Mouse (Mus musculus) neural tube, embryonic 11.5 days (tissue): ENCODE measurements around the gene Fbxo4. TPM values are rescaled to one million over a fixed set of nuclear protein-coding genes. Genes with fewer than 3 reads are reported as not detected.

ENCODE experiments used
- ATAC-seq: fragments of 200-750 bp; cut with Nextera tagmentation; 2 replicates; pipeline ENCODE4 v1.8.0; 2017; ENCODE audit warnings: moderate number of reproducible peaks, mild to moderate bottlenecking, moderate TSS enrichment, moderate library complexity; ENCODE audit not compliant: insufficient read depth, low FRiP score, low TSS enrichment
- DNase-seq: peaks from one replicate; pipeline ENCODE4 v3.0.0-alpha.2; 2015; ENCODE audit warnings: low spot score
- H3K27ac ChIP-seq: fragments of 300-500 bp; sonication (generic); 2 replicates; pipeline ENCODE4 v1.5.1; 2014; ENCODE audit warnings: low read depth, mild to moderate bottlenecking, low read length
- H3K27me3 ChIP-seq: fragments of 300-500 bp; sonication (generic); 2 replicates; pipeline ENCODE4 v1.6.1; 2014; ENCODE audit warnings: mild to moderate bottlenecking, low read length, mixed read lengths; ENCODE audit not compliant: control insufficient read depth, insufficient read depth
- H3K36me3 ChIP-seq: fragments of 300-500 bp; sonication (generic); 2 replicates; pipeline ENCODE4 v1.6.1; 2014; ENCODE audit warnings: mild to moderate bottlenecking, low read length, moderate library complexity, mixed read lengths; ENCODE audit not compliant: control insufficient read depth, insufficient read depth
- H3K4me1 ChIP-seq: fragments of 300-500 bp; sonication (generic); 2 replicates; pipeline ENCODE4 v1.6.1; 2014; ENCODE audit warnings: low read length, mixed read lengths; ENCODE audit not compliant: control insufficient read depth, insufficient read depth
- H3K4me2 ChIP-seq: fragments of 300-500 bp; sonication (generic); 2 replicates; pipeline ENCODE4 v1.6.1; 2014; ENCODE audit warnings: low read depth, mild to moderate bottlenecking, moderate library complexity
- H3K4me3 ChIP-seq: fragments of 300-500 bp; sonication (generic); 2 replicates; pipeline ENCODE4 v1.5.1; 2014; ENCODE audit warnings: low read depth, low read length
- H3K9ac ChIP-seq: fragments of 300-500 bp; sonication (generic); 2 replicates; pipeline ENCODE4 v1.6.1; 2014; ENCODE audit warnings: mild to moderate bottlenecking, low read length
- H3K9me3 ChIP-seq: fragments of 300-500 bp; sonication (generic); 2 replicates; pipeline ENCODE4 v1.6.1; 2016; ENCODE audit warnings: low read length; ENCODE audit not compliant: control insufficient read depth
- WGBS: fragments of 180-500 bp; shearing (Covaris S2); extraction: QIAGEN DNeasy Blood & Tissue Kit; methylation state at CpG from one replicate; pipeline ENCODE4 v1.1.7; 2014; 5-methylcytosine and 5-hydroxymethylcytosine counted together
- polyA plus RNA-seq: library from polyadenylated mRNA; unstranded; fragments of >200 nt; fragmentation: Nextera tagmentation; extraction: Ambion mirVana; gene quantifications from 2 replicates; pipeline ENCODE4 v1.2.1, GENCODE M21; 2014

The Fbxo4 gene
- polyA plus RNA-seq, result 4.8 and 4.9 TPM in 2 replicates

DNA sequence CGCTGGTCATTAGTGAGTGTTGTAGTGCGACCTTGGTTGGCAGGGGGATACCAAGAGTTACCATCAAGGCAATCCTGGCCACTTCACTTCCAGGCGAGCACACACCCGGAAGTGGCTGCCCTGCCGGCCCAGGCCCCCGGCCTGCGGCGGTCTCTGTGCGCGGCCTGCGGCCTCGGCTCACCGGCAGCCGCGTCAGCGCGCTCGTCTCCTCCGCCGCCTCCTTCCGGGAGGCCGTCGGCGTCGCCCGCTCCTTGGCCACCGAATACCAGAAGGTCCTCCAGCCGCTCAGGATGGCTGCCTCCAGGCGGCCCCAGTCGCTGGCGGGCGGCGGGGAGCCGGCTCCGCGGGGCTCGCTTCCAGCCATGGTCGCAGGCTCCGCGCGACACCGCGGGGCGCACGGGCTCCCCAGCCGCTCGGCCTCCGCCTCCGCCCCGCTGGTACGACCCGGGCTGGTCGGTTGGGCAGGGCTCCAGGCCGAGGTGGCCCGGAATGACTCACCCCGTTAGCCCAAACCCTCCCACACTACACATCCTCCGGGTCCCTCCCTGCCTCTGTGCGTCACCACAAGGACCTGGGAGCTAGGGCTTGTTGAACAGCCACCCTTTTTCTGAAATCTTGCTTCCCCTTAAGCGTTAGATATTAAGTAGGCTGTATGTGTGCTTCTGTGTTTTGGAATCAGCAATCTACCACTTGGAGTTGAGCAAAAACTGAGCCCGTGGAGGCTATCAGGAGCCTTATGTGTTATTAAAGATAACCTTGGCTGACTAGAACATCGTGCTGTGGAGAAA is at the start of gene Fbxo4:
Fbxo4 (minus strand) TSS at position 513 of the 788 bp plus-strand sequence.
- ATAC-seq, result peak; percentile 94
- WGBS, result 3% methylated on average over 47 of the region's 61 CpGs

GRCm38 (mm10) chr15:4028960-4029359 is 49.6 kb upstream of the Fbxo4 start:
- Histone ChIP-seq H3K4me2 (no peak overlapping the region), H3K36me3 (no peaks in the 10 kb centered on the region), H3K4me1 (0 out of 2 replicates have a peak, but pooled peaks cover 3% of the 10 kb centered on the region), H3K9ac (no peak overlapping the region), H3K27ac (no peak overlapping the region), H3K4me3 (no peak overlapping the region), H3K9me3 (no peaks in the 10 kb centered on the region), H3K27me3 (no peaks in the 10 kb centered on the region)
- no peak for DNase-seq
- no peak for ATAC-seq

More for the DNA sequence above, at the start of gene Fbxo4:
- DNase-seq, result peak; percentile 76
- Histone ChIP-seq H3K4me2 (peak within 1 kb of the TSS; percentile 63), H3K27me3 (no peaks in the 10 kb centered on the region), H3K4me3 (peak within 1 kb of the TSS; percentile 63), H3K9ac (peak within 1 kb of the TSS; percentile 93), H3K36me3 (no peaks in the 10 kb centered on the region), H3K9me3 (no peaks in the 10 kb centered on the region), H3K4me1 (no peaks in the 10 kb centered on the region), H3K27ac (peak within 1 kb of the TSS; percentile 89)

GRCm38 (mm10) chr15:4028411-4028700 is 49.0 kb upstream of the Fbxo4 start:
- WGBS, result 83% methylated on average over 6 of the region's 6 CpGs
- no peak for DNase-seq
- Histone ChIP-seq H3K9ac (no peak overlapping the region), H3K4me3 (no peak overlapping the region), H3K27me3 (no peaks in the 10 kb centered on the region), H3K4me1 (0 out of 2 replicates have a peak, but pooled peaks cover 3% of the 10 kb centered on the region), H3K4me2 (no peak overlapping the region), H3K27ac (no peak overlapping the region), H3K9me3 (no peaks in the 10 kb centered on the region), H3K36me3 (no peaks in the 10 kb centered on the region)
- ATAC-seq, result no peak

DNA sequence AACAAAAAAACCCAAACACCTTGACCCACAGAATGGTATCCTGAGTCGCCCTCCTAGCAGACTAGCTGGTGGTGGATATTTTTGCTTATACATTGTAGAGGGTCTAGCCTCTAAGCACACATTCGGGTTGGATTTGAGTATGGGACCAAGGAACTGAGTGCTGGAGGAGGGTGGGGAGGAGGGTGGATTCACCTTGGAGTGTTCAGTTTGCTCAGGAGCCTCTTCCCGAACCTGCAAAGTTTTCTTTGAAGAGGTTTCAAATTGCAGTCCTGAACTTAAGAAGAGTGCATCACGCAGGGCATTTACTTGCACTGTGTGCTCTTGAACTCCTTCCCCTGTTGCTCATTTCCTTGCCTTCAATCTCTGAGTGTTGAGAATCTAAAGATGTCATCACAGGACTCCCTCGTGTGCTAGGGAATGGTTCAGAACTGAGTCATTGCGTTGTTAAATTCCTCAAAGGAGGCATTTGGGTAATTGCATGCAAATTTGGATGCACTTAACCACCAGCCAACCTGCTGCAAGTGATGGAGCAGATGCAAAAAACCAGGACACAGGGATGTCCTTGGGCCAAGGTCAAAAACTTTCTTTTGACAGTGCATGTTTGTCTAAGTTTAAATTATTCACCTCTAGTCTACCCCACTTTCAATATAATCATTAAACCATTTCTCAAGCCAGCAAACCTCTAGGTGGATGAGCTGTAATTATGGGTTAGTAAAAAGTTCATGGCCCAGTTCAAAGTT is 48.5 kb upstream of the Fbxo4 start:
- ATAC-seq, result no peak
- Histone ChIP-seq H3K9me3 (no peaks in the 10 kb centered on the region), H3K4me2 (peak overlapping the region; percentile 79), H3K27ac (no peak overlapping the region), H3K9ac (peak overlapping the region; percentile 81), H3K4me1 (0 out of 2 replicates have a peak, but pooled peaks cover 3% of the 10 kb centered on the region), H3K4me3 (peak overlapping the region; percentile 77), H3K36me3 (no peaks in the 10 kb centered on the region), H3K27me3 (no peaks in the 10 kb centered on the region)
- 15% methylated on average over 6 of the region's 6 CpGs for WGBS
- peak; percentile 37 for DNase-seq

DNA sequence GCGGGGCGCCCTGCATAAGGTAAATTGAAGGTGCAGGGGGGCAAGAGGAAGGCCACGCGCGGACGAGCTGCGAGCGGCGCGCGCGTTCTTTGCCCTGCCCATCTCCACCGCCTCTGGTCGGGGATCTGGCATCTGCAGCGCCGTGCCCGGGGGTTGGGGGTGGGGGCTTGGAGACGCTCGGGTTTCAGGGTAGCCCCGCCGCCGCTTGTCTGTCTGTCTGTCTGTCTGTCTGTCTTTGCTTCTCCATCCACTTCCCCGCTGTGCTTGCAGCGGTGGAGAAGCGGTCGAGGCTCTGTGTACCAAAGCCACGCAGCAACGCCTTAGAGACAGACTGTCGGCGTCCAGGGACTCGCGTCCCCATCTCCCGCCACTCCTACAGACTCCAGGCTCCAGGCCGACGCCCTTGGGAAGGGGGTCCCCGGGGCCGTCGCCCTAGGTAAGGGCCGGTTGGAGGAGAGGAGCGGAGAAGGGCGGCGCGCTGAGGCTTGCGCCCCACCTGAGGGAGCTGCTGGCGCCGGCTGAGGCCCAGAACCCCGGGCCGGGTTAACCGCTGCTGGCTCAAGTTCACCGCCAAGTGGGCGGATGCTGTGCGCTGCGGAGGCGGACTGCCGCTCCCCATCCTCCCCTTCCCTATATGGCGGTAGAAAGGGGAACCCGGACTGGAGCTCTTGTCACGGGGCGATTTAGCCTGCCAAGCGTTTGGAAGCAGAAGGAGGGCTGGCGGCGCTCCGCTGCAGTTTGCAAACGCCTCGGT is 47.6 kb upstream of the Fbxo4 start:
- H3K36me3 ChIP-seq, result no peaks in the 10 kb centered on the region
- H3K9ac ChIP-seq, result peak overlapping the region; percentile 81
- H3K27ac ChIP-seq, result peak overlapping the region; percentile 76
- DNase-seq (peak; percentile 81), ATAC-seq (peak; percentile 79)
- H3K9me3 ChIP-seq, result no peaks in the 10 kb centered on the region
- H3K4me3 ChIP-seq, result peak overlapping the region; percentile 77
- no peaks in the 10 kb centered on the region for H3K27me3 ChIP-seq
- H3K4me2 ChIP-seq, result peak overlapping the region; percentile 79
- WGBS, result under 1% methylated on average over 64 of the region's 65 CpGs
- H3K4me1 ChIP-seq, result 0 out of 2 replicates have a peak, but pooled peaks cover 3% of the 10 kb centered on the region

DNA sequence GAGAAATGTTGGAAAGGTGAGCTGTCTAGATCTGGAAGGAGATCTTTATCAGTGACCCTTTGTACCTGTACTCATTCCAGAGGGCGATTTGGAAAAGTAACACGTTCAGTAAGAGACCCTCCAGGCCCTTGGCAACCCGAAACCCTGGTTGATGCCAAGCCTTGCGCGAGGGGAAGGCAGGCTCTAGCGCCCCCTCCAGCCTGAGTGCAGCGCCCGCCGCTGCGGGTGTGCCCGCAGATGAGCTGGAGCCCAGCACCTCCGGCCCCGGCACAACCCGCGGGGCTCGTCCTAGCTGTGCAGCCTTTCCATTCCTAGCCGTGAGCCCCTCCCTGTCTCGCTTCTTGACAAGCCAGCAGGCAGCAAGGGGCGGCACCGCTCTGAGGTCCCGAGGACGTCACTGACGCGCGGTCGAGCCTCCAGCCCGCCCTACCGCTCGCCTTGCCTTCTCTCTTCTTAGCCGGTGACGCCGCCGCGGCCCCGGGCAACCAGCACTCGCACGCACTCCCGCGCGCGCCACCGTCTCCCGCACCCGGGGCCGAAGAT is 46.9 kb upstream of the Fbxo4 start, which contains the start of gene Oxct1:
Oxct1 (plus strand) TSS at position 153 of the 543 bp plus-strand sequence.
- Histone ChIP-seq H3K4me3 (peak within 1 kb of the TSS; percentile 77), H3K27me3 (no peaks in the 10 kb centered on the region), H3K9ac (peak within 1 kb of the TSS; percentile 81), H3K36me3 (no peaks in the 10 kb centered on the region), H3K4me2 (peak within 1 kb of the TSS; percentile 79), H3K4me1 (0 out of 2 replicates have a peak, but pooled peaks cover 3% of the 10 kb centered on the region), H3K27ac (peak within 1 kb of the TSS; percentile 76), H3K9me3 (no peaks in the 10 kb centered on the region)
- WGBS, result under 1% methylated on average over 45 of the region's 45 CpGs
- ATAC-seq (peak; percentile 95), DNase-seq (peak; percentile 91)

DNA sequence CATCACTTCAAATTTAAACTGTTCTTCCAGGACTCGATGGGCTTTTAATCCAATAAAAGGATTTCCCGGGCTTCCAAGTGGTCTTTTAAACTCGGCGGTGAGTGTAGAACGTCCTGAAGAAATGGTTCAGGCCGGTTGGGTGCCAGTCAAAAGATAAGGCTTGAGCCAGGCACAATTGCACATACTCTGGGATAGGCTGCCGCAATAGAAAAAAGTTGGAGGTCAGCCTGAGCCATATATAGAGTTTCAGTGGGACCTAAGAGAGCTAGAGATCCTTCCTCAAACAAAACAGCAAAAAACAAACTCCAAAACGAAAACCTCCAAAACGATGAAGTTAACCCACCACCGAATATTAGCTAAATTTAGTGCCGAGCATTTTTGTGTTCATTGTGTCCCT is 46.1 kb upstream of the Fbxo4 start:
- Histone ChIP-seq H3K4me2 (peak overlapping the region; percentile 79), H3K27me3 (no peaks in the 10 kb centered on the region), H3K9me3 (no peaks in the 10 kb centered on the region), H3K36me3 (no peaks in the 10 kb centered on the region), H3K9ac (no peak overlapping the region), H3K27ac (no peak overlapping the region), H3K4me3 (no peak overlapping the region), H3K4me1 (0 out of 2 replicates have a peak, but pooled peaks cover 3% of the 10 kb centered on the region)
- no peak for DNase-seq
- ATAC-seq, result no peak
- 73% methylated on average over 11 of the region's 11 CpGs for WGBS
